Mouse (Mus musculus): ENCODE measurements at regions not wholly inside any gene's neighbourhood (a gene's known extent, or its start where the extent isn't known, plus 50 kb on each side); places are given as distances from the start of the nearest gene placed in this dataset.
A peak's percentile ranks its signal among the peaks of the same experiment; 100 is the strongest.

- ATAC-seq (replicated peaks; ENCODE audit: low FRiP score, low TSS enrichment, poor library complexity, severe bottlenecking), result 0 out of 2 replicates have a peak, but pooled peaks have one; percentile 41
Measured at GRCm38 (mm10) chrX:10770575-10770974, 55.8 kb downstream of the Mid1ip1 start.

DNA sequence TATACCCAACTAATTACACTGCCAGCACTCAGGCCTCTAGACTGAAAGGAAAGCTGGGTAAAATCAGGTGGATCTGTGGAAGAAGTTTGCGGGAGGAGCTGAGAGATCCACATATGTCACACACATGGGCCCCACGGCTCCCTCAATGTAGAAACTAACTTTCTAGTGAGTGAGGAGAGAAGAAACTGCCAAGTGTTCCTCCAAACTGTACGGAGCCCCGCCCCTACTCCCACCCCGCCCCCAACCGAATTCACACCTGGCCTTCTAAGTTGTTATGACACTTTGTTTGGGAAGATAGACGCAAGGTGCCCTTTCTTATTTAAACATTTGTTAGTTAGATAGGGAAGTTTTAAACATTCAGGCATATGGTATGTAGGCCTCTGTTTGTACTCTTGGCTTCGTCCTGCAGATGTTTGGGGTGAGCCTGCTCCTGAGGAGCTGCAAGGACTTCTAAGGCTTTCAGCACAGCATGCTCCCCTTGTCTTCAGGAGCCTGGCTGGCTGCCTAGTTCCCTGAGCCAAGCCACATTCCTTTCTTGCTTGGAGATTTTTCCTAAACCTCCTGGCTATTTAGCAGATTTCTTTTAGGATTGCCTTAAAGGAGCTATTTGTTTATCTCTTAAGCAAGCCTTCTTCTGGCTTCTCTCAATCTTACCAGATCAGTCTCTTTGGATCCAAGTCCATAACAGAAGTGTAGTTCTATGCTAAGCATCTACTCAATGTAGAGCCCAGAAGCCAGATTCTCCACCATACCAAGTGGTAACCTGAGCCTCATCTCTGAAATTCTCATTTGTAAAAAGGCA lies 61.1 kb downstream of the Mid1ip1 start:
- ATAC-seq (replicated peaks; ENCODE audit: low FRiP score, low TSS enrichment, poor library complexity, severe bottlenecking), result no peak

- ATAC-seq (replicated peaks; ENCODE audit: low FRiP score, low TSS enrichment, poor library complexity, severe bottlenecking), result no peak
Measured at GRCm38 (mm10) chrX:10776516-10776818, 61.7 kb downstream of the Mid1ip1 start.

DNA sequence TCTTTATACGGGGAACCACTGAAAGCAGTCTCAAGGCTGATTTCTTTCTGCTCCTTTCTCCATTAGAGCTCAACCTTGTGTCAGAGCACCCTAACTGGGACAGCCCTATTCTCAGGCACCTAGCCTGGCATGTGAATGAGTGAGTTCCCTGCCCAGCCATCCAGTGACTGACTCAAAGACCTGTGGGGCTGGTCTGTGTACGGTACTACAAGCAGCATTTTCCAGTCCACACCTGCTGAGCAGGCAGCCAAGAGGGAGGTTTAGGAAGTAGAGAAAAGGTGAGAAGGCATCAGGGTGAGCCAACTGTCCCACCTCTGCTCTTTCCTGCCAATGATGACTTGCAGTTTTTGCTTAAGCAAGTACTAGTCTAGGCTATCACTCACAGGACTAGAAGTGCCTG lies 63.2 kb downstream of the Mid1ip1 start:
- ATAC-seq (replicated peaks; ENCODE audit: low FRiP score, low TSS enrichment, poor library complexity, severe bottlenecking), result no peak

DNA sequence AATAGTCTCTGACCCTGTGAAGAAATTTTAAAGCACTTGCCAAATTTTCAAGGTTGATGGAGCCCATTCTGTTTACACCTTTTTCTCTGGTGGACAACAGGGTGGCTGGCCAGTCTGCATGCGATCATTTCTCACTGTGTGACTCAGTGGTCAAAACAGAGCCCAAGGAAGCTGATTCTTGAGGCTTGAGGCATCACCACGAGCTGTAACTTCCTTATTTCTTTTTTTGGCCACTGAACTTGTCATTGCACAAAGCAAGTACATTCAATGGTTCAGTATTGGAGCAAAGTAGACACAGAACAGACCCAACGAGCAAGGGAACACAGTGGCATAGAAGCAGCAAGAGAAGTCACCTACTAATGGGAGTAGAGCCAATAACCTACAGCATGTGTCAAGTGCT lies 71.5 kb downstream of the Mid1ip1 start:
- no peak for ATAC-seq (replicated peaks; ENCODE audit: low FRiP score, low TSS enrichment, poor library complexity, severe bottlenecking)

GRCm38 (mm10) chrX:10787057-10787456 lies 72.2 kb downstream of the Mid1ip1 start:
- ATAC-seq (replicated peaks; ENCODE audit: low FRiP score, low TSS enrichment, poor library complexity, severe bottlenecking), result no peak

DNA sequence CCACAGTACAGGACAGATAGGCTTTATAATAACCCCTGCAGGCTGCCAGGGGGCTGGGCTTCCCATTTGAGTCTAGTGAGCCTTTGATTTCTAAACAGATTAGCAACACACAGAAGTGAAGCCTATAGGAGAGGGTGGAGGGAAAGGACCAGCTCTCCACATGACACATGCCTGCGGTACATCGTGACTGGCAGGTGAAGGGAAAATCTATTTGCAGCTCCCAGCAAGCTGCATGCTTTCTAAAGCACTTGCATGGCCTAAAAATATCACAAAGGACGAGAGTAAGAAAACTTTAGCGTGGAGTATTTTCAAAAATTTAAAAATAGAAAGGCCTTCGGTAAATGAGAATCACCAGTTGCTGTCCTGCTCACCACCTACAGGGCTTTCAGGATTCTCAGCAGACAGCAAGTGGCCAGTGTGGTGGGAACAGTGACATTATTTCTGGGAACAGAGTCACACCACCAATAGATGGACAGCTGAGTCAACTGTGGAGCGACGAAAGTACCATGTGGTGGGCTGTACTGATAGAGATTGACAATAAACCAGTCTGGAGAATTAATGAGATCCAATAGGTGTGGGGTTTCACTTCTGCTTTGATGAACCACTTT lies 105.6 kb downstream of the Mid1ip1 start:
- no peak for ATAC-seq (replicated peaks; ENCODE audit: low FRiP score, low TSS enrichment, poor library complexity, severe bottlenecking)

GRCm38 (mm10) chrX:10833681-10834080 lies 118.9 kb downstream of the Mid1ip1 start:
- ATAC-seq (replicated peaks; ENCODE audit: low FRiP score, low TSS enrichment, poor library complexity, severe bottlenecking), result no peak

GRCm38 (mm10) chrX:10857089-10857488 lies 142.3 kb downstream of the Mid1ip1 start:
- ATAC-seq (replicated peaks; ENCODE audit: low FRiP score, low TSS enrichment, poor library complexity, severe bottlenecking), result no peak

GRCm38 (mm10) chrX:10857668-10858067 lies 142.9 kb downstream of the Mid1ip1 start:
- ATAC-seq (replicated peaks; ENCODE audit: low FRiP score, low TSS enrichment, poor library complexity, severe bottlenecking), result no peak

DNA sequence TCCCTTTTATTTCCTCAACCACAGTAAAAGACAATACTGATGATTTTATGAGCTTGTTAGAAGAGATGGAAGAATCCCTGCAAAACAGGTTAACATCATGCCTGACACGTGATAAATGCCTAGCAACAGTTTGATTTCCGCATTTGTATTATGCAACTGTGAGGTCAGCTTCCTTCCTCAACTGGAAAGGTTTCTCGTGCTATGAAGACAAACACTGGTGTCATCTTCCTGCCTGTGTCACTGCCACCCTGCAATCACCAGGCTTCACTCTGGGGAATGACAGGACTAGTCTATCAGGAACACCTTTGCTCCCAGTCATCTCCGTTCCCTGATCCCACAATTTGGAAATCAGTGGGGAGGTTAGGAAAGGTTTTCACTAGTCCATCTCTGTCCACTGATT lies 156.8 kb downstream of the Mid1ip1 start:
- no peak for ATAC-seq (replicated peaks; ENCODE audit: low FRiP score, low TSS enrichment, poor library complexity, severe bottlenecking)

DNA sequence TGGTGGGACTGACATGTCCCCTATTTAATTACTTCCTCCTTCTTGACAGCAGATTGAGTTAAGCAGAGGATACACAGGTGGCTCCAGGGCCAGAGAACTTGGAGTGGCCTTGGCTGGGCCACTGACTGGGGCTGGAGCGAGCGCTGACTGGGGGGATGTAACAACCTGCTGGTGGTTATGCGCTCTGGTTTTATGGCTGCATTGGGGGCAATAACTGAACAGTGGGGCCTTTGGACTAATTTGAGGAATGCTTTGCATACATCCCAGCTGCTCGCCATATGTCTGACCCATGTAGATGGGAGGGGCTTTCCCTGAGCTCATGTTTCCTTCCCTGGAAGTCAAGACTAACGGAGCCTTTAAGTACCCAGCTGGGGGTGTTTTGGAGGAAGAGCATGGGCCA lies 163.0 kb downstream of the Mid1ip1 start:
- ATAC-seq (replicated peaks; ENCODE audit: low FRiP score, low TSS enrichment, poor library complexity, severe bottlenecking), result no peak

DNA sequence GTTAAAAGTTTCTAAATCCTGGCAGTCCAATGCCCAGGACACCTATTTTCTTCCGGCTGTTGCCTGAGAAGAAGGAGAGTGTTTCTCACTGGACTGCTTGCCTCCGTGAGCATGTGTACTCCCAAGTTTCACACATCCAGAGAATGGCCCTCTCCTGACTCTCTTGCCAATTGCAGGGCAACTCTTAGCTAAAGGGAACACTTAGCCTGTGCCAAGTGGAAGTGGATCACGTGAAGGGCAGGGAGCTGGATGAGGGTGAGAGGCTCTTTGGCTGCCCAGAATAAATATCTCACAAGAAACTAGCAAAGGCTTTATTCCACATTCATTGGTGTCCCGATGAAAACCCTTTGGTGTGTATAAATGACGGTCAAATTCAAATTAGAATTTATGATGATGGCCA lies 164.1 kb downstream of the Mid1ip1 start:
- ATAC-seq (replicated peaks; ENCODE audit: low FRiP score, low TSS enrichment, poor library complexity, severe bottlenecking), result no peak

- ATAC-seq (replicated peaks; ENCODE audit: low FRiP score, low TSS enrichment, poor library complexity, severe bottlenecking), result no peak
Measured at GRCm38 (mm10) chrX:10883729-10884464, 169.1 kb downstream of the Mid1ip1 start.

DNA sequence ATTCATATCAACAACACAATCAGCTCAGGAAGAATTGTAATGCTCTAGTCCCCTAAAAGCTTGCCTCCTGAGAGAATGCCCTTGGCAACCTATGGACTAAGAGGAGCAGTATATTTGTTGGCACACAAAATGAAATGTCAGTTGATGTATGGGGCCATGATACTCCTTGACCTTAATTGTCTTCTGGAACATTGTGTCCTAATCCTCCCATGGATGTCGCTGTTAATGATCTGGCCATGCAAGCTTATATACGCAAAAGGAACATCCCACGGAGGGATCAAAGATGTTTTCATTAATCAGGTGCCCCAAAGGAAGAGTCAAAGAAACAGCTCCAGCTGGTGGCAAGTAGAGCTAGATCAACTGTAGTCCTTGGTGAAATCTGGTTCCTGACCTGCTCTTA lies 178.0 kb downstream of the Mid1ip1 start:
- no peak for ATAC-seq (replicated peaks; ENCODE audit: low FRiP score, low TSS enrichment, poor library complexity, severe bottlenecking)

- no peak for ATAC-seq (replicated peaks; ENCODE audit: low FRiP score, low TSS enrichment, poor library complexity, severe bottlenecking)
Measured at GRCm38 (mm10) chrX:10896193-10896955, 181.6 kb downstream of the Mid1ip1 start.

GRCm38 (mm10) chrX:10902686-10903085 lies 187.9 kb downstream of the Mid1ip1 start:
- ATAC-seq (replicated peaks; ENCODE audit: low FRiP score, low TSS enrichment, poor library complexity, severe bottlenecking), result no peak

- peak; percentile 87 for ATAC-seq (replicated peaks; ENCODE audit: low FRiP score, low TSS enrichment, poor library complexity, severe bottlenecking)
Measured at GRCm38 (mm10) chrX:10904072-10904471, 189.3 kb downstream of the Mid1ip1 start.

GRCm38 (mm10) chrX:10904889-10905288 lies 190.1 kb downstream of the Mid1ip1 start:
- ATAC-seq (replicated peaks; ENCODE audit: low FRiP score, low TSS enrichment, poor library complexity, severe bottlenecking), result no peak

Measured in megakaryocyte-erythroid progenitor cell, adult 5-6 weeks (primary cell).